Mouse (Mus musculus) liver, embryonic 11.5 days (tissue): ENCODE data around the gene Cd59b. TPM values are rescaled to one million over a fixed set of nuclear protein-coding genes. Genes with fewer than 3 reads are reported as not detected.
A peak's percentile ranks its signal among the peaks of the same experiment; 100 is the strongest.

Experiments used
- ATAC-seq: fragments of 200-750 bp; cut with Nextera tagmentation; replicated peaks from 2 replicates; pipeline ENCODE4 v1.8.0; 2017; ENCODE audit warnings: moderate number of reproducible peaks, mild to moderate bottlenecking, moderate TSS enrichment, moderate library complexity; ENCODE audit not compliant: low FRiP score
- DNase-seq: peaks from one replicate; pipeline ENCODE4 v3.0.0-alpha.2; 2017; ENCODE audit warnings: low spot score
- H3K27ac ChIP-seq: fragments of 300-500 bp; sonication (generic); 2 replicates; pipeline ENCODE4 v1.5.1; 2014; ENCODE audit warnings: mild to moderate bottlenecking, low read depth, low read length, control low read depth
- H3K27me3 ChIP-seq: fragments of 300-500 bp; sonication (generic); replicated peaks from 2 replicates; pipeline ENCODE4 v1.6.1; 2014; ENCODE audit warnings: low read length, mixed read lengths; ENCODE audit not compliant: control insufficient read depth, insufficient read depth
- H3K36me3 ChIP-seq: fragments of 300-500 bp; sonication (generic); 2 replicates; pipeline ENCODE4 v1.6.1; 2014; ENCODE audit warnings: mild to moderate bottlenecking, low read length, moderate library complexity, mixed read lengths; ENCODE audit not compliant: control insufficient read depth, insufficient read depth
- H3K4me1 ChIP-seq: fragments of 300-500 bp; sonication (generic); replicated peaks from 2 replicates; pipeline ENCODE4 v1.6.1; 2014; ENCODE audit warnings: low read length, mixed read lengths; ENCODE audit not compliant: control insufficient read depth, insufficient read depth
- H3K4me2 ChIP-seq: fragments of 300-500 bp; sonication (generic); 2 replicates; pipeline ENCODE4 v1.6.1; 2014; ENCODE audit warnings: mild to moderate bottlenecking, control low read depth, moderate library complexity
- H3K4me3 ChIP-seq: fragments of 300-500 bp; sonication (generic); 2 replicates; pipeline ENCODE4 v1.5.1; 2014; ENCODE audit warnings: low read depth, low read length, control low read depth
- H3K9ac ChIP-seq: fragments of 300-500 bp; sonication (generic); 2 replicates; pipeline ENCODE4 v1.6.1; 2014; ENCODE audit warnings: low read depth, low read length, control low read depth
- H3K9me3 ChIP-seq: fragments of 300-500 bp; sonication (generic); 2 replicates; pipeline ENCODE4 v1.6.1; 2016; ENCODE audit warnings: low read length, inconsistent platforms, mixed read lengths; ENCODE audit not compliant: control insufficient read depth
- WGBS: fragments of 180-500 bp; shearing (Covaris S2); extraction: QIAGEN DNeasy Blood & Tissue Kit; methylation state at CpG from one replicate; pipeline ENCODE4 v1.1.7; 2014; 5-methylcytosine and 5-hydroxymethylcytosine counted together
- polyA plus RNA-seq: library from polyadenylated mRNA; unstranded; fragments of >200 nt; fragmentation: Nextera tagmentation; extraction: Ambion mirVana; gene quantifications from 2 replicates; pipeline ENCODE4 v1.2.1, GENCODE M21; 2014

Cd59b gene
- polyA plus RNA-seq, 1 experiment from 2014 or later: 10.6 TPM

DNA sequence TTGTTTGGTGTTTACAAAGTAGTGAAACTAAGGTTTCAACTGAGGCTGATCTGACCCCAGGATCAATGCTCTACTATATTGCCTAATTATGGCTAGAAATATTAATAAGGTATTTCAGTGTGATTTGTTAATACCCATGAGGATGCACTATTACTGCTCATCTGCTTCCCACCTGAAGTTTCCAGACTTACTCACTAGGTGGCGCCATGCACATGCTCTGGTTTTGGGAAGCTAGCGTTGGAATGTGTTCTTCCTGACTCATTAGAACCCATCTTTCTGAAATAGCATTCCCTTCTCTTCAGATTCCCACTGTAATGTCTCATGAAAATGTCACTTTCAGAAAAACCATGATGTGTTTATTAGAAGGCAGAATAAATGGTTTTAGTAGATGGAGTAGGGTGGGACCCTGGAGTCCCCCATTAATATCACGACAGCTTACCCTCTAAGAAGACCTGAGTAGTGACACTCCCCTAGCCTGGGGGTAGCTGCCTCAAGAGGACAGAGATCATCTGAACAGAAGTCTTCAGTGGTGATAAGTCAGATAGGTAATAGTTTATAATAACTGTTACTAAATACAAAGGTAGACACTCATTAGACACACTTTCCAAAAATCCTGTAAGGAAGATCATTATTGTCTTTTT lies 34.7 kb upstream of the Cd59b start:
- 34% methylated on average over 3 of the region's 3 CpGs for WGBS
- 0 out of 2 replicates have a peak, but pooled peaks have one; percentile 37 for ATAC-seq

DNA sequence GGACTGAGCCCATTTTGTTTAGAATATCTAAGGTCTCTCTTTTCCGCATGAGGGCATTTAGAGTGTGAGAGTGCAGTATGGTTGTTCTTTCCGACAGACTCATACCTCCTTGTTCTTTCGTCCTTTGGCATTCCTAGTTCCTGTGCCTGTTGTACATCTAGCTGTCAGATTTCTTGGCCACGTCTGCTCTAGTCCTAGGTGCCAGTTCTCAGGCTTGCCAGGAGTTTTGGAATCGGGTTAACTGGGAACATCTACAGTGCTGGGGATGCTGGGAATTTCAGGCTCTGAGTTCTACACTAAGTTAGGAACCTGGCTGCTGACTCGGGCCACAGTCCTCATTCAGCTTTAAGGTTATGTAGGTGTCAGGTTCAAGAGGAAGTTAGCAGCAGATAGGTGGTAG lies 34.1 kb upstream of the Cd59b start:
- no peak for DNase-seq

More for the DNA sequence above, 34.7 kb upstream of the Cd59b start:
- H3K36me3 ChIP-seq: peaks cover 5% of the 10 kb centered on the region; the same call in 1 of the 2 replicates
- H3K9ac ChIP-seq: no peak overlapping the region
- H3K27me3 ChIP-seq: no peaks in the 10 kb centered on the region
- H3K4me3 ChIP-seq: no peak overlapping the region
- peaks cover 6% of the 10 kb centered on the region for H3K4me1 ChIP-seq
- no peak for DNase-seq
- H3K9me3 ChIP-seq: no peaks in the 10 kb centered on the region
- H3K27ac ChIP-seq: no peak overlapping the region
- H3K4me2 ChIP-seq: no peak overlapping the region

GRCm38 (mm10) chr2:104036316-104036715 lies 33.3 kb upstream of the Cd59b start:
- ATAC-seq: no peak
- DNase-seq: no peak
- Histone ChIP-seq H3K4me3 (no peak overlapping the region), H3K4me2 (no peak overlapping the region), H3K27me3 (no peaks in the 10 kb centered on the region), H3K9ac (no peak overlapping the region), H3K9me3 (no peaks in the 10 kb centered on the region), H3K27ac (no peak overlapping the region), H3K36me3 (peaks cover 5% of the 10 kb centered on the region; the same call in 1 of the 2 replicates), H3K4me1 (no peaks in the 10 kb centered on the region)
- WGBS: 74% methylated on average over 3 of the region's 3 CpGs

More for the DNA sequence above, 34.1 kb upstream of the Cd59b start:
- WGBS: 88% methylated on average over 6 of the region's 6 CpGs
- H3K36me3 ChIP-seq: peaks cover 5% of the 10 kb centered on the region; the same call in 1 of the 2 replicates
- H3K27ac ChIP-seq: no peak overlapping the region
- ATAC-seq: no peak
- H3K4me3 ChIP-seq: no peak overlapping the region
- no peak overlapping the region for H3K9ac ChIP-seq
- H3K27me3 ChIP-seq: no peaks in the 10 kb centered on the region
- no peak overlapping the region for H3K4me2 ChIP-seq
- H3K4me1 ChIP-seq: no peaks in the 10 kb centered on the region; the same call in 1 of the 2 replicates
- H3K9me3 ChIP-seq: no peaks in the 10 kb centered on the region

- DNase-seq: no peak
- H3K9me3 ChIP-seq: no peaks in the 10 kb centered on the region
- no peaks in the 10 kb centered on the region for H3K27me3 ChIP-seq
- no peak for ATAC-seq
- H3K4me2 ChIP-seq: no peak overlapping the region
- no peak overlapping the region for H3K9ac ChIP-seq
- H3K4me1 ChIP-seq: peaks cover 2% of the 10 kb centered on the region; the same call in 1 of the 2 replicates
- WGBS: 85% methylated on average over 2 of the region's 2 CpGs
- H3K4me3 ChIP-seq: no peak overlapping the region
- H3K36me3 ChIP-seq: peaks cover 5% of the 10 kb centered on the region; the same call in 1 of the 2 replicates
- no peak overlapping the region for H3K27ac ChIP-seq
Observed at GRCm38 (mm10) chr2:104038236-104038635, 31.4 kb upstream of the Cd59b start.

DNA sequence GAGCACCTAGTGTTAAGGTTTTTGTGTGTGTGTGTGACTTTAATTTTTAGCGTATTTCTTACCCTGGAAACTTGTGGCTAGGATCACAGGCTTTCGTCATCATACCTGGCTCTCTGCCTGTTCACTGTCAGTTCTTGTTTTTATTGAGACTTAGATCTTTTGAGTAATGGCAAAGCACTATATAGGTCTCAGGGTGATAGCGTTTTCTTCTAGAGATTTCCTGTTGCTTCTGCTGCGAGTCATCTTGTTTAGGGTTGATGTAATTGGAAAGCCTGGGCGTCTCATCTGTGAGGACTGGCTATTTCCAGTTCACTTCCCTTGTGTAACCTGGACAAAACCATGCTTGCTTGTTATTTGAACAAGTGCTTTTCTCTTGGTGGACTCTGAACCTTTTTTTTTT lies 28.0 kb upstream of the Cd59b start:
- Histone ChIP-seq H3K27me3 (no peaks in the 10 kb centered on the region), H3K4me2 (no peak overlapping the region), H3K4me1 (peaks cover 10% of the 10 kb centered on the region; the same call in 1 of the 2 replicates), H3K4me3 (no peak overlapping the region), H3K9ac (no peak overlapping the region), H3K27ac (no peak overlapping the region), H3K36me3 (peaks cover 9% of the 10 kb centered on the region), H3K9me3 (no peaks in the 10 kb centered on the region)
- DNase-seq (no peak), ATAC-seq (no peak)
- WGBS: 75% methylated on average over 5 of the region's 5 CpGs

DNA sequence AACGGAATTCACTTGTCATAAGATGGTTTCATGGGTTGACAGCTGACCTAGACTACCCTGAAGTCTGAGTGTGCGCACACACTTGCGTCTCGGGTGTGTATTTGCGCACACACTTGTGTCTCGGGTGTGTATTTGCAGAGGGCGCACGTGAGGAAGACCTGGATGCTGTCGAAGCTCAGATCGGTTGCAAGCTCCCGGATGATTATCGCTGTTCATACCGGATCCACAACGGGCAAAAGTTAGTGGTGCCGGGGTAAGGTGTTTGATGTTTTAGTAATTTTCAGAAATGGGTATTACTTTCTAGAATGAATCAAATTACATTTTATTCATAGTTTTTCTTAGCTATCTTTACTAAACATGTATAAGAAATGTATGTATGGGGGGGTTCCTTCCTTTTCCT lies 26.9 kb upstream of the Cd59b start:
- H3K27me3 ChIP-seq: no peaks in the 10 kb centered on the region
- H3K36me3 ChIP-seq: peaks cover 9% of the 10 kb centered on the region
- H3K4me2 ChIP-seq: no peak overlapping the region
- no peak overlapping the region for H3K27ac ChIP-seq
- H3K9ac ChIP-seq: no peak overlapping the region
- DNase-seq: no peak
- WGBS: 94% methylated on average over 15 of the region's 15 CpGs
- no peak overlapping the region for H3K4me3 ChIP-seq
- ATAC-seq: no peak
- peaks cover 10% of the 10 kb centered on the region; the same call in 1 of the 2 replicates for H3K4me1 ChIP-seq
- no peaks in the 10 kb centered on the region for H3K9me3 ChIP-seq

- ATAC-seq (no peak), DNase-seq (no peak)
- Histone ChIP-seq H3K9ac (no peak overlapping the region), H3K4me1 (peaks cover 10% of the 10 kb centered on the region; the same call in 1 of the 2 replicates), H3K9me3 (no peaks in the 10 kb centered on the region), H3K4me3 (no peak overlapping the region), H3K36me3 (peaks cover 13% of the 10 kb centered on the region), H3K27me3 (no peaks in the 10 kb centered on the region), H3K27ac (no peak overlapping the region), H3K4me2 (no peak overlapping the region)
- 66% methylated on average over 5 of the region's 5 CpGs for WGBS
Observed at GRCm38 (mm10) chr2:104043624-104044478, 25.8 kb upstream of the Cd59b start.

- H3K4me2 ChIP-seq: no peak overlapping the region
- WGBS: 38% methylated on average over 1 of the region's 1 CpGs
- no peak overlapping the region for H3K9ac ChIP-seq
- peaks cover 13% of the 10 kb centered on the region for H3K36me3 ChIP-seq
- H3K9me3 ChIP-seq: no peaks in the 10 kb centered on the region
- peak overlapping the region; percentile 56; the same call in 1 of the 2 replicates for H3K27ac ChIP-seq
- DNase-seq (no peak), ATAC-seq (0 out of 2 replicates have a peak, but pooled peaks have one; percentile 29)
- H3K4me3 ChIP-seq: no peak overlapping the region
- H3K4me1 ChIP-seq: peaks cover 10% of the 10 kb centered on the region; the same call in 1 of the 2 replicates
- no peaks in the 10 kb centered on the region for H3K27me3 ChIP-seq
Observed at GRCm38 (mm10) chr2:104044479-104045080, 25.1 kb upstream of the Cd59b start.
